Mouse (Mus musculus) hindbrain, embryonic 14.5 days (tissue): ENCODE results near the gene Trim62. TPM values are rescaled to one million over a fixed set of nuclear protein-coding genes. Genes with fewer than 3 reads are reported as not detected.
A peak's percentile ranks its signal among the peaks of the same experiment; 100 is the strongest.

ENCODE experiments used
- ATAC-seq: fragments of 200-750 bp; cut with Nextera tagmentation; 2 replicates; pipeline ENCODE4 v1.8.0; 2017; ENCODE audit warnings: moderate number of reproducible peaks, mild to moderate bottlenecking, moderate TSS enrichment, moderate library complexity; ENCODE audit not compliant: low FRiP score
- DNase-seq: peaks from one replicate; pipeline ENCODE4 v3.0.0-alpha.2; 2015; ENCODE audit warnings: low spot score
- H3K27ac ChIP-seq: fragments of 300-500 bp; sonication (generic); 2 replicates; pipeline ENCODE4 v1.5.1; 2014; ENCODE audit warnings: mild to moderate bottlenecking, moderate library complexity
- H3K27me3 ChIP-seq: fragments of 300-500 bp; sonication (generic); 2 replicates; pipeline ENCODE4 v1.6.1; 2014; ENCODE audit warnings: mild to moderate bottlenecking, low read length, mixed read lengths; ENCODE audit not compliant: control insufficient read depth, insufficient read depth
- H3K36me3 ChIP-seq: fragments of 300-500 bp; sonication (generic); replicated peaks from 2 replicates; pipeline ENCODE4 v1.6.1; 2014; ENCODE audit not compliant: control insufficient read depth, insufficient read depth
- H3K4me1 ChIP-seq: fragments of 300-500 bp; sonication (generic); replicated peaks from 2 replicates; pipeline ENCODE4 v1.6.1; 2014; ENCODE audit warnings: antibody characterized with exemption, low read length, mixed read lengths; ENCODE audit not compliant: control insufficient read depth, insufficient read depth
- H3K4me2 ChIP-seq: fragments of 300-500 bp; sonication (generic); replicated peaks from 2 replicates; pipeline ENCODE4 v1.6.1; 2014; ENCODE audit warnings: mild to moderate bottlenecking, moderate library complexity
- H3K4me3 ChIP-seq: fragments of 300-500 bp; sonication (generic); replicated peaks from 2 replicates; pipeline ENCODE4 v1.5.1; 2014; ENCODE audit warnings: mild to moderate bottlenecking, low read length
- H3K9ac ChIP-seq: fragments of 300-500 bp; sonication (generic); 2 replicates; pipeline ENCODE4 v1.6.1; 2014
- H3K9me3 ChIP-seq: fragments of 300-500 bp; sonication (generic); 2 replicates; pipeline ENCODE4 v1.6.1; 2016; ENCODE audit warnings: low read length; ENCODE audit not compliant: control insufficient read depth
- WGBS: fragments of 180-500 bp; shearing (Covaris S2); extraction: QIAGEN DNeasy Blood & Tissue Kit; methylation state at CpG from one replicate; pipeline ENCODE4 v1.1.7; 2014; 5-methylcytosine and 5-hydroxymethylcytosine counted together
- polyA plus RNA-seq: library from polyadenylated mRNA; unstranded; fragments of >200 nt; fragmentation: Nextera tagmentation; extraction: Ambion mirVana; gene quantifications from 2 replicates; pipeline ENCODE4 v1.2.1, GENCODE M21; 2014

The Trim62 gene
- polyA plus RNA-seq, 1 experiment from 2014 or later, result 31.9 TPM

- Histone ChIP-seq H3K36me3 (no peaks in the 10 kb centered on the region), H3K4me3 (no peak overlapping the region), H3K4me1 (peaks cover 17% of the 10 kb centered on the region), H3K9me3 (no peaks in the 10 kb centered on the region), H3K4me2 (no peak overlapping the region), H3K9ac (no peak overlapping the region), H3K27ac (no peak overlapping the region), H3K27me3 (no peaks in the 10 kb centered on the region)
- ATAC-seq (no peak; the same call in 1 of the 2 replicates), DNase-seq (peak; percentile 47)
- 43% methylated on average over 11 of the region's 11 CpGs for WGBS
Observed at GRCm38 (mm10) chr4:128957155-128957911, 74.0 kb downstream of the Trim62 start.

- H3K27ac ChIP-seq, result no peak overlapping the region
- ATAC-seq, result no peak
- H3K4me3 ChIP-seq, result no peak overlapping the region
- DNase-seq, result no peak
- no peaks in the 10 kb centered on the region for H3K36me3 ChIP-seq
- H3K9ac ChIP-seq, result no peak overlapping the region
- no peaks in the 10 kb centered on the region for H3K27me3 ChIP-seq
- H3K4me1 ChIP-seq, result peaks cover 21% of the 10 kb centered on the region
- H3K4me2 ChIP-seq, result no peak overlapping the region
- no peaks in the 10 kb centered on the region for H3K9me3 ChIP-seq
- WGBS, result 87% methylated on average over 11 of the region's 11 CpGs
Observed at GRCm38 (mm10) chr4:128958156-128958555, 74.8 kb downstream of the Trim62 start.

- Histone ChIP-seq H3K4me2 (no peak overlapping the region), H3K4me3 (no peak overlapping the region), H3K4me1 (peaks cover 22% of the 10 kb centered on the region), H3K9me3 (no peaks in the 10 kb centered on the region), H3K27ac (no peak overlapping the region), H3K36me3 (no peaks in the 10 kb centered on the region), H3K9ac (no peak overlapping the region), H3K27me3 (no peaks in the 10 kb centered on the region)
- DNase-seq (no peak), ATAC-seq (no peak)
- WGBS, result 55% methylated on average over 8 of the region's 8 CpGs
Observed at GRCm38 (mm10) chr4:128958849-128959248, 75.5 kb downstream of the Trim62 start.

GRCm38 (mm10) chr4:128959676-128960075 lies 76.3 kb downstream of the Trim62 start:
- WGBS, result 87% methylated on average over 17 of the region's 17 CpGs
- ATAC-seq, result no peak
- no peaks in the 10 kb centered on the region for H3K36me3 ChIP-seq
- no peak overlapping the region for H3K9ac ChIP-seq
- no peaks in the 10 kb centered on the region for H3K9me3 ChIP-seq
- H3K27ac ChIP-seq, result no peak overlapping the region
- peaks cover 22% of the 10 kb centered on the region for H3K4me1 ChIP-seq
- H3K27me3 ChIP-seq, result 0 out of 2 replicates have a peak, but pooled peaks cover 3% of the 10 kb centered on the region
- no peak for DNase-seq
- no peak overlapping the region for H3K4me3 ChIP-seq
- no peak overlapping the region for H3K4me2 ChIP-seq

Other genes starting within 250 kb of the Trim62 start
- 46.2 and 52.8 TPM in 2 replicates for gene Phc2, start 228.9 kb upstream of the Trim62 start, polyA plus RNA-seq
- gene A3galt2, start 128.2 kb upstream of the Trim62 start, polyA plus RNA-seq, result 0.21 and 0.41 TPM in 2 replicates
- gene Zfp362, start 77.5 kb upstream of the Trim62 start, polyA plus RNA-seq, result 29.0 and 33.6 TPM in 2 replicates
- gene Azin2, start 78.9 kb downstream of the Trim62 start, polyA plus RNA-seq, result 14.6 and 20.1 TPM in 2 replicates
- 60.4 and 64.4 TPM in 2 replicates for gene Ak2, start 108.4 kb downstream of the Trim62 start, polyA plus RNA-seq
- gene Rnf19b, start 174.7 kb downstream of the Trim62 start, polyA plus RNA-seq, result 35.5 and 41.1 TPM in 2 replicates
- gene Tmem54, start 222.0 kb downstream of the Trim62 start, polyA plus RNA-seq, result 0.33 TPM in 1 of 2 replicates, not detected in the other
- 56.2 and 68.7 TPM in 2 replicates for gene Hpca, start 238.5 kb downstream of the Trim62 start, polyA plus RNA-seq